Mouse (Mus musculus): ENCODE data around the gene Spns3. TPM values are rescaled to one million over a fixed set of nuclear protein-coding genes. Genes with fewer than 3 reads are reported as not detected.

Gene Spns3
- polyA plus RNA-seq (2015; fragmentation: Nextera tagmentation; extraction: Ambion mirVana), result 0.10 and 0.16 TPM in 2 replicates

DNA sequence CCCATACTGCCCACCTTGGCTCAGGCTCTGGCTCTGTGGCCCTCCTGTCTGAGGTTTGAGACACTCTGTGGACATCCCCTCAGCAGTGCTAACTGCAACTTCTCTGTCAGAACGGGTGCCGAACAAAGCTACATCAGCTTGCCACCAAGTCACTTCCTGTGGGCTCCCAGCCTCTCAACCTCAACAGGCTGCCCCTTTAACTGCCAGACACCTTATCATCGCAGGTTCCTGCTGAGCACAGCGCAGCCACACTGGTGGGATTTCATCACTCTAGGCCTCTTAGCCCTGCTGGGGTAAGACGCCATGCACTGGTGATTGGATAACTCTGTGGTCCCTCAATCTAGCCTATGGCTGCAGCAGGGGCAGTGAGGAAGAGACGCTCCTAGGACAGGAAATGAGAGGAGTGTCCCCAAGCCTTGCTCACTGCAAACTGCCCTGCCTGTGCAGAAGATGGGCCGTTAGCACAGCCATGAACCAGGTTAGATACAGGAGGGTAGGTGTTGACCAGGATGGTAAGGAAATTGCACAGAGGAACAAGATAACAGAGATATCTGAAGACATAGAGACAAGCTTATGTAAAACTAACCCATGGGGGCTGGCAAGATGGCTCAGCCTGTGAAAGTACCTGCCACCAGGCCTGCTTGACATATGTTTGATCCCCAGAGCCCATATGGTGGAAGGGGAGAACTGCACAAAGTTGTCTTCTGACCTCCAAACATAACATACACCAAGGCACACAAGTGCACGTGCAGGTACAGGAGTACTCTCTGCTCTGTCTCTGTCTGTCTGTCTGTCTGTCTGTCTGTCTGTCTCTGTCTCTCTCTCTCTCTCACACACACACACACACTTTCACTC, at the start of gene Spns3:
Gene Spns3, minus strand, starts transcription at position 373 of the 855 bp plus-strand sequence.
- H3K4me1 ChIP-seq (replicated peaks), result no peaks in the 10 kb centered on the region
- no peak within 1 kb of the TSS for H3K4me2 ChIP-seq
- WGBS, result 67% methylated on average over 8 of the region's 8 CpGs
- no peaks in the 10 kb centered on the region for H3K27me3 ChIP-seq
- ATAC-seq (ENCODE audit: low FRiP score), result no peak
- H3K27ac ChIP-seq, result no peak within 1 kb of the TSS
- no peak within 1 kb of the TSS for H3K4me3 ChIP-seq
- no peaks in the 10 kb centered on the region for H3K36me3 ChIP-seq
- H3K9me3 ChIP-seq, result no peaks in the 10 kb centered on the region
- no peak within 1 kb of the TSS for H3K9ac ChIP-seq

DNA sequence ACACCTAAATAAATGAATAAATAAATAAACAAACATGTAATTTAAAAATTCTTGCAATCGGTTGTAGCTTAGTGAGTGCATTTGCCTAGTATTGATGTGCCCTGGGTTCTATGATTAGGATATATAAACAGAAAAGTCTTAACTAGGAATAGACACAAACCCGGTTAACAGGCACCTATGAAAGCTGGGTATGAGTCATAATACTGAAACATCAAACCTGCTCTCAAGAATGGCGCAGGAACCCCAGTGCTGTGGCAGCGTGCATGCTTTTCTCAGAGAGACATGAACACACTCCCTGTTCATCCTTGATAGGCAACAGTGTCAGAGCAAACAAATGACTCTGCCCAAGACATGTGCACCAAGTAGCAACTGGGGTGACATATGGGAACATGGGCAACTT, 47.5 kb upstream of the Spns3 start:
- ATAC-seq (ENCODE audit: low FRiP score), result no peak
- Histone ChIP-seq H3K36me3 (no peaks in the 10 kb centered on the region), H3K27me3 (no peaks in the 10 kb centered on the region), H3K9me3 (no peaks in the 10 kb centered on the region), H3K4me2 (no peak overlapping the region), H3K4me1 (replicated peaks) (no peaks in the 10 kb centered on the region), H3K9ac (no peak overlapping the region), H3K4me3 (no peak overlapping the region), H3K27ac (no peak overlapping the region)
- 92% methylated on average over 4 of the region's 4 CpGs for WGBS

DNA sequence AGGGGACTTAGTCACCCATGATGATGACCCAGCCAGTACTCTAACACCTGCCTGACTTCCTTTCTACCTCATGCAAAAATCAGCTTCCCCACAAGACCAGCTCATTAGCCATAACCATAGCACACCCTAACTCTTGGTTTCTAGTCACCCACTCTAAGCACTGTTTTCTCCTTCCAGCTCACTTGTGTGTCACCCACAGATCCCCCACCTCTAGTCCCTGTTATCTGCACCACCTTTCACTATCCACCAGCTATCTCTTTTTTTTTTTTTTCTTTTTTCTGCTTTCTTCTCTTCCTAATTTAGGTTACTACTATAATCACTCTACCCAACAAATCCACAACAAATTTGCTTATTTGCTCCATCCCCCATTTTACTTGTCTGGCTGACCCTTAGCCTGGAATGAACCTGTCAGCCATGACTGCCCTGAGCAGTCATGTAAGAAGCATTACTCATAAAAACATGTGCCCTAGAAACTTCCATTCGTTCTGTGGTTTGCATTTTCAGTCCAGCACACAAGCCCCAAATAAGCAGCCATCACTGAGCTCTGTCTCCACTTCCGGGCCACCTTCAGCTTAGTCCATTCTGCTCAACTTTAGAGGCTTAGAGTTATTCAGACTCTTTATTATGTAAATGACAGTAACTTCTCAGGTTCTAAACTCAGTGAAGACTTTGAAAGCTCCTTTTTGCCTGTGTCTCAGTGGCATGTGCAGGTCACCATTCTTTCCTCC, 44.9 kb upstream of the Spns3 start:
- no peak overlapping the region for H3K9ac ChIP-seq
- H3K27ac ChIP-seq, result no peak overlapping the region
- no peaks in the 10 kb centered on the region for H3K4me1 ChIP-seq (replicated peaks)
- no peaks in the 10 kb centered on the region for H3K27me3 ChIP-seq
- H3K4me2 ChIP-seq, result no peak overlapping the region
- no peak for ATAC-seq (ENCODE audit: low FRiP score)
- H3K4me3 ChIP-seq, result no peak overlapping the region
- no peaks in the 10 kb centered on the region for H3K36me3 ChIP-seq
- WGBS, result 75% methylated on average over 2 of the region's 2 CpGs
- H3K9me3 ChIP-seq, result no peaks in the 10 kb centered on the region

DNA sequence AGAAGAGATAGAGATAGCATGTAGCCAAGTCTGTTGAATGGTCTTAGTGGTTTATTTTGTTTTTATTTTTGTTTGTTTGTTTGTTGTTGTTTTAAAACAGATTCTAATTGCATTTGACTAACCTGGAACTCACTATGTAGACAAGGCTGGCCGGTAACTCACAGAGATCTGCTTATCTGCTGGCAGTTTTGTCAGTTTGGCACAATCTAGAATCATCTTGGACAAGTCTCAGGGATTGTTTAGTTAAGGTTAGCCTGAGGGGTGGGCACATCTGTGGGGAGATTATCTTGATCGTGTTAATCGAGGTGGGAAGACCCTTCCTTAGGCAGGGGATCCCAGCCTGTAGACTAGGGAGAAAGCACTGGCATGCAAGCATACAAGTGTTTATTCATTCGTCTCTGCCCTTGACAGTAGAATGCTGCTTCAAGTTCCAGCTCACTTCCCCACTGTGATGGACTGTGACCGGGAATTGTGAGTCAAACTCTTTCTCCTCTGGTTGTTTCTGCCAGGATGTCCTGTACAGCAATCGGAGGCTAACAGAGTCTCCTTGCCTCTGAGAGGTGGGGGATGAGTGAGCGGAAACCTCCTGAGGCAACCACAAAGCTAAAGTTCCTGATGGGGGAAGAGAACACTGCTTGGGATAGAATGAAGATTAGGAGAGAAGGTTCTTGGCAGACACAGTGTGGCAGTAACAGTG, 37.4 kb upstream of the Spns3 start:
- WGBS, result 70% methylated on average over 7 of the region's 7 CpGs

DNA sequence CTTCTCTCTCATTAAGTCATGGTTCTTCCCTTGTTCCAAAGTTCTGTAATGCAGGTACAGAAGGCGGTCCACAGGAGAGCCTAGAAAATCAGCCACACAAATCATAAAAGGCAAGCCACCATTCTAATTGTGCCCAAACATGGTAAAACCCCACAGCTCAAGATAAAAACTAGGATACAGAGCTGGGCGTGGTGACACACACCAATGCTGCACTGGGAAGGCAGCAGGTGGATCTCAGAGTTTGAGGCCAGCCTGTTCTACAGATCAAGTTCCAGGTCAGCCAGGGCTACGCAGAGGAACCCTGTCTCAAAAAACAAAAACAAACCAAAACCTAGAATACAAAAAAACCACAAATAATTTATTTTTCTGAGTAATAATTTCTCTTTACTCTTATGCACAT, 36.3 kb upstream of the Spns3 start:
- H3K9ac ChIP-seq, result no peak overlapping the region
- ATAC-seq (ENCODE audit: low FRiP score), result no peak

More for the DNA sequence above, 37.4 kb upstream of the Spns3 start:
- Histone ChIP-seq H3K9me3 (no peaks in the 10 kb centered on the region), H3K36me3 (no peaks in the 10 kb centered on the region), H3K9ac (no peak overlapping the region), H3K4me2 (no peak overlapping the region), H3K27ac (no peak overlapping the region), H3K27me3 (no peaks in the 10 kb centered on the region), H3K4me3 (no peak overlapping the region), H3K4me1 (replicated peaks) (no peaks in the 10 kb centered on the region)
- ATAC-seq (ENCODE audit: low FRiP score), result no peak

DNA sequence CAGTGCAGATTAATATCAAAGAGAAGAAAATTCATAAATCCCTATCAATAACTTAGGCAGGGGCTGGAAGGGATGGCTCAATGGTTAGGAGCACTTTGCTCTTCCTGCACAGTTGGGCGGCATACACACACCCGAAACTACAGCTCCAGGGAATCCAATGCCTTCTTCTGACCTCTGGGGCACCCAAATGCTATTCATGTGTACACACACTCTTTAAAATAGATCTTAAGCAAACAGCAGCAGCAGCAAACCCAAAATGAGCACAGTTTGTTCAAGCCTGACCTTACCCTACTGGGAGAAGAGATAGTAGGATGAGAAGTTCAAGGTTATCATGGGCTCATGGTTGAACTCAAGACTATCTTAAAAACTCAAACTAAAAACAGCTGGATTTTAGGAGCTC, 32.8 kb upstream of the Spns3 start:
- no peak overlapping the region for H3K4me3 ChIP-seq
- H3K9ac ChIP-seq, result no peak overlapping the region
- no peaks in the 10 kb centered on the region for H3K27me3 ChIP-seq
- no peaks in the 10 kb centered on the region for H3K4me1 ChIP-seq (replicated peaks)
- H3K36me3 ChIP-seq, result no peaks in the 10 kb centered on the region
- WGBS, result 86% methylated on average over 2 of the region's 2 CpGs
- no peak overlapping the region for H3K27ac ChIP-seq
- no peak overlapping the region for H3K4me2 ChIP-seq
- ATAC-seq (ENCODE audit: low FRiP score), result no peak
- H3K9me3 ChIP-seq, result no peaks in the 10 kb centered on the region

More for the DNA sequence above, 36.3 kb upstream of the Spns3 start:
- no peak overlapping the region for H3K4me3 ChIP-seq
- no peaks in the 10 kb centered on the region for H3K36me3 ChIP-seq
- 93% methylated on average over 3 of the region's 3 CpGs for WGBS
- H3K4me1 ChIP-seq (replicated peaks), result no peaks in the 10 kb centered on the region
- no peak overlapping the region for H3K27ac ChIP-seq
- H3K9me3 ChIP-seq, result no peaks in the 10 kb centered on the region
- H3K4me2 ChIP-seq, result no peak overlapping the region
- H3K27me3 ChIP-seq, result no peaks in the 10 kb centered on the region

DNA sequence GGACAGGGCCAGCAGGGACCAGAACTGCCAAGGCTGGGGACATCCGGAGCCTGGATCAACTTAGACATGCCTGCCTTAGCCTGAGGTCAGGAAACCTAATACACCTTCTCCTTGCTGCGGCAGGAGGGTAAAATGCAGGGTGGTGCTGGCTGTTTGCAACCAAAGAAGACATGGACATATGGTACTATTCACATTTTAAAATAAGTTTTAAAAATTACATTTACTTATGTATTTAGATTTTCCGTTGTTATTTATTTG, 32.1 kb upstream of the Spns3 start:
- no peak for ATAC-seq (ENCODE audit: low FRiP score)
- Histone ChIP-seq H3K4me3 (no peak overlapping the region), H3K36me3 (no peaks in the 10 kb centered on the region), H3K9me3 (no peaks in the 10 kb centered on the region), H3K4me2 (no peak overlapping the region), H3K27me3 (no peaks in the 10 kb centered on the region), H3K27ac (no peak overlapping the region), H3K9ac (no peak overlapping the region), H3K4me1 (replicated peaks) (no peaks in the 10 kb centered on the region)
- 80% methylated on average over 3 of the region's 3 CpGs for WGBS

DNA sequence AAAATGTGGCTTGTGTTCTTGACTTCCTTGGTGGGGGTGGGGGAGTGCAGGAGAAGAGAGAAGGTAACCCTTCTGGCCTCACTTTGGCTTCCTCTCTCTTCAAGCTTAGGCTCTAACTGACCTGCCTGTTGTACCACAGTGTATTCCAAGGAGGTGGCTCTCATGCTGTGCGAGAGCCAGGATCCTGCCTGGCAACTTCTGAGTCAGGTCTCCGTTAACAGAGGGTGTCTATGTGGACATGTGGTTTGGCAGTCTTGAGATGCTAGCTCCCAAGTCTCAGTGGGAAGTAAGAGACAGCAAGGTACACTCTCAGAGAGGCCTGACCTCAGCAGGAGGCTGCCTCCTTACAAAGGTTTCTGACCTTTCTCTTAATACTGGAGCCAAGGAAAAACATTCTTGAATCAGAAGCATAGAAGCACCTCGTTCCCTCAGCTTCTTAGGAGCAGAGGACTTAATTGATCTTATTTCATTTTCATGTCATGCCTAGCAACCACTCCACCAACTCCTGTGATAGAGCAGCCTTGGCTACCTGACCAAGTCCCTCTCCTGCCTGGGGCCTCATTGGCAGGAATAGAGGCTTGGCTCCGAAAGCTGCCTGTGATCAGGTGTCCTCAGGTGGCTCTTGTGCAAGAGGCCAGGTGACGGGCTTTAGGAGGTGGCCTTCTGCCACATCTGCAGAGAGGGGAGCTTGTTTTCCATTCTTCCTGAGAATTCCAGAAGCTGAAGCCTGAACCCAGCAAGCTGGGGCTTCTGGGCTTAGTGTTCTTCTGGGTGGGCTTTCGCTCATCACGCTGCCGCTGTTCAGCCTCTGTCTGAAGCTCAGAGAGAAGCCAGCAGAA, 31.5 kb upstream of the Spns3 start:
- no peak for ATAC-seq (ENCODE audit: low FRiP score)
- H3K9me3 ChIP-seq, result no peaks in the 10 kb centered on the region
- H3K4me2 ChIP-seq, result no peak overlapping the region
- no peaks in the 10 kb centered on the region for H3K27me3 ChIP-seq
- H3K4me1 ChIP-seq (replicated peaks), result peaks cover 3% of the 10 kb centered on the region; the same call in 1 of the 2 replicates
- no peak overlapping the region for H3K9ac ChIP-seq
- no peak overlapping the region for H3K4me3 ChIP-seq
- H3K36me3 ChIP-seq, result no peaks in the 10 kb centered on the region
- H3K27ac ChIP-seq, result no peak overlapping the region
- WGBS, result 72% methylated on average over 8 of the region's 8 CpGs

DNA sequence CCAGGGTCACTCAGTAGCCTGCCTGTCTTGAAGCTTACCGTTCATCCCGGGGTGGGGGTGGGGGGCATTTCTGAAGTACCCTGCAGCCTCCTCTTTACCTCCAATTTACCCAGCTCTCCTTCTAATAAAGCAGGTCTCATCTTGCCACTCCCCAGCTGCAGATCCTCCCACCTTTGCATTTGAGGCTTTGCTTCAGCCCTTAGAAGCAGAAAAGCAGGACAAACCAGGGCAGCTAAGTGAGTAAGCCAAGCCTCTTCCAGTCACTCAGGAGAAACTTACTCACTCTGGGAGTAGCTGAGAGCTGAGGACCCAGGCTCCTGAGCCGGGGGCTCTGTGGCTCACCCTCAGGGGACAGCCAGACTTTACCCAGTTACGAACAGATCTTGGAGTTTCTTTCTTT, 28.2 kb upstream of the Spns3 start:
- Histone ChIP-seq H3K4me1 (replicated peaks) (peaks cover 12% of the 10 kb centered on the region), H3K27me3 (no peaks in the 10 kb centered on the region), H3K9me3 (no peaks in the 10 kb centered on the region), H3K9ac (no peak overlapping the region), H3K36me3 (no peaks in the 10 kb centered on the region), H3K4me3 (no peak overlapping the region), H3K27ac (no peak overlapping the region), H3K4me2 (no peak overlapping the region)
- ATAC-seq (ENCODE audit: low FRiP score), result no peak
- WGBS, result 86% methylated on average over 4 of the region's 4 CpGs

DNA sequence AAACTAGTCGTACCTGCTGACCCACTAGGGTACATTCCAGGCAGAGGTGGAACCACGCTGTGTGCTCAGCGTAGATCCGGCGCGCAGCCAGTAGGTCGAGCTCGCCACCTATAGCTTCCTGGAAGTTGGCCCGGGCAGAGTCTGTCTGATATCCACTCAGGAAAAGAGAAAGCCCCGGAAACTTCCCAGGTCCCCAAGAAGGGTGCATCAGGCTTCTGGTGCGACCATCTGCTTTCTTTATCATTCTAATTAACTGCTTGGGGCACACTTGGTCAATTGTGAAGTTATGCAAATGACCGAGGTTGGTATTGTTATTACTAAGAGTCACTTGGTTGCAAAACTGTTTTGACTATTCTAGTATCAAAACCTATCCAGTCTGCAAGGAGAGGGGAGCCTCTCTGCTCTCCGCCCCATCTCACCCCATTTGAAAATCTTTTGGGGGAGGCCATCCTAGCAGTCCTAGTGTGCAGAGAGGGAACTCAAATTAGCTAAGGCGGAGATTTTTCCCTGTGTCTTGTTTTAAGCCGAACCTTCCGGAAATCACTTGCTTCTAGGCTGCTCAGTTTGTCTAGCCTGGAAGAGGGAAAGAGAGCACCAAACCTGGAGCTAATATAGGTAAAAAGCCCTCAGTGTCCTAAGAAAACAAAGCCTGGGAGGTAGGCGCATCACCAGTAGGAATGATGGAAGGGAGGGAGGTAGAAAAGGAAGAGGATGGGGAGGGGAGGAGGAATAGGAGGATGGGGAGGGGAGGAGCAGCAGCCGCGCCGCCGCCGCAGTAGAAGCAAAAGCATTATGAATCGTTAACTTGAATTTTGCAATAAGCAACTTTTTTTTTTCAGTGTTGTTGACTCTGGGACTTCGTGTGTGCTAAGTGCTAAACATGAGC, 26.4 kb upstream of the Spns3 start:
- Histone ChIP-seq H3K27ac (peak overlapping the region; percentile 71), H3K4me3 (peak overlapping the region; percentile 32), H3K36me3 (no peaks in the 10 kb centered on the region), H3K4me2 (peak overlapping the region; percentile 56), H3K9me3 (no peaks in the 10 kb centered on the region), H3K4me1 (replicated peaks) (peaks cover 12% of the 10 kb centered on the region), H3K27me3 (0 out of 2 replicates have a peak, but pooled peaks cover 2% of the 10 kb centered on the region), H3K9ac (peak overlapping the region; percentile 55)
- under 1% methylated on average over 24 of the region's 24 CpGs for WGBS
- peak; percentile 49 for ATAC-seq (ENCODE audit: low FRiP score)

DNA sequence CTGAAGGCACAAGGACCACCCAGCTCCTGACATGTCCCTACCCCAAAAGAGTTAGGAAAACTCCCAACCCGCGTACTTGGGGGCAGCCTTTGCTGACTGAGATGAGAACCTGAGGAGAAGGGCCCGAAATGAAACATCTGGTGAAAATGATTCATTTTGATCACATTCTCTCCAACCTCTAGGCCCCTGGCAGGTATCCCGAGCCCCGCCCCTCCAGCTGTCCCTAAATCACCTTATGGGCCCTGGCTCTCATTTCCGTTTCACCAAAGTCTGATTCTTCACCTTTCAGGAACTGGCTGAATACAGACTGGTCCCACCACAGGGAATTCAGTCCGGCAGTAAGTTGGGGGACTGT, 25.8 kb upstream of the Spns3 start:
- peak overlapping the region; percentile 71; the same call in 1 of the 2 replicates for H3K27ac ChIP-seq

More for the DNA sequence above, 25.8 kb upstream of the Spns3 start:
- Histone ChIP-seq H3K4me3 (peak overlapping the region; percentile 32), H3K9ac (no peak overlapping the region; the same call in 1 of the 2 replicates), H3K27me3 (0 out of 2 replicates have a peak, but pooled peaks cover 6% of the 10 kb centered on the region), H3K4me1 (replicated peaks) (peaks cover 12% of the 10 kb centered on the region), H3K9me3 (no peaks in the 10 kb centered on the region), H3K36me3 (no peaks in the 10 kb centered on the region), H3K4me2 (peak overlapping the region; percentile 56)
- ATAC-seq (ENCODE audit: low FRiP score), result peak; percentile 13; the same call in 1 of the 2 replicates
- WGBS, result 24% methylated on average over 7 of the region's 7 CpGs
